Mouse (Mus musculus) MEL (cell line): ENCODE measurements at regions not wholly inside any gene's neighbourhood (a gene's known extent, or its start where the extent isn't known, plus 50 kb on each side); places are given as distances from the start of the nearest gene placed in this dataset.

Source experiments
- DNase-seq: peaks from one replicate; pipeline ENCODE4 v3.0.0; 2011; ENCODE audit warnings: low read depth, low spot score
- H3K27ac ChIP-seq: 2 replicates; pipeline ENCODE4 v1.5.1; 2012; ENCODE audit warnings: low read depth, mild to moderate bottlenecking, control low read depth, low read length, moderate library complexity; ENCODE audit not compliant: control insufficient read depth
- H3K27me3 ChIP-seq, 2 experiments: fragments of 150-350 bp in 1 of 2; sonication (generic) in 1 of 2; 2 replicates each; pipeline ENCODE4 v1.6.1; 2012; ENCODE audit warnings: low read length in 2 of 2, mild to moderate bottlenecking in 2 of 2, improper control_type of control experiment in 1 of 2, moderate library complexity in 1 of 2; ENCODE audit not compliant: insufficient read depth in 2 of 2, control insufficient read depth in 1 of 2
- H3K36me3 ChIP-seq, 2 experiments: 2 replicates each; pipeline ENCODE4 v1.6.1; 2012 to 2014; ENCODE audit warnings: low read length in 2 of 2, improper control_type of control experiment in 1 of 2, inconsistent platforms in 1 of 2, mild to moderate bottlenecking in 1 of 2; ENCODE audit not compliant: insufficient read depth in 2 of 2, control insufficient read depth in 1 of 2
- H3K4me1 ChIP-seq, 2 experiments: fragments of 150-350 bp in 1 of 2; sonication (generic) in 1 of 2; 2 replicates each; pipeline ENCODE4 v1.6.1; 2012; ENCODE audit warnings: low read length in 2 of 2, improper control_type of control experiment in 1 of 2, mild to moderate bottlenecking in 1 of 2; ENCODE audit not compliant: insufficient read depth in 2 of 2, control insufficient read depth in 1 of 2
- H3K4me3 ChIP-seq, 2 experiments: fragments of 150-350 bp in 1 of 2; sonication (generic) in 1 of 2; 2 replicates each; pipeline ENCODE4 v1.5.1; 2012; ENCODE audit warnings: low read depth in 2 of 2, low read length in 2 of 2, mild to moderate bottlenecking in 2 of 2, moderate library complexity in 2 of 2, control low read depth in 1 of 2, improper control_type of control experiment in 1 of 2; ENCODE audit not compliant: control insufficient read depth in 1 of 2, insufficient read depth in 1 of 2
- H3K79me2 ChIP-seq: 2 replicates; pipeline ENCODE4 v1.6.1; 2012; ENCODE audit warnings: mild to moderate bottlenecking, low read length, moderate library complexity; ENCODE audit not compliant: control insufficient read depth, poor library complexity, insufficient read depth
- H3K9ac ChIP-seq: 2 replicates; pipeline ENCODE4 v1.6.1; 2012; ENCODE audit warnings: low read depth, mild to moderate bottlenecking, control low read depth, low read length, moderate library complexity; ENCODE audit not compliant: control insufficient read depth, poor library complexity, severe bottlenecking
- H3K9me3 ChIP-seq: fragments of 150-350 bp; sonication (generic); replicated peaks from 2 replicates; pipeline ENCODE4 v1.6.1; 2012; ENCODE audit warnings: mild to moderate bottlenecking, low read length, improper control_type of control experiment, moderate library complexity; ENCODE audit not compliant: insufficient read depth
- BHLHE40 ChIP-seq: IDR thresholded peaks from 2 replicates; pipeline ENCODE4 v1.6.1; 2012; ENCODE audit warnings: low read depth, mild to moderate bottlenecking, inconsistent platforms, low read length, improper control_type of control experiment, borderline replicate concordance
- CHD1 ChIP-seq: IDR thresholded peaks from 2 replicates; pipeline ENCODE4 v1.6.1; 2012; ENCODE audit warnings: low read depth, mild to moderate bottlenecking, inconsistent platforms, low read length, improper control_type of control experiment
- CTCF ChIP-seq, 3 experiments: IDR thresholded peaks in 2 of 3; conservative IDR thresholded peaks in 1 of 3; 2 replicates each; pipeline ENCODE4 v1.5.1; 2011 to 2012; ENCODE audit warnings: low read length in 3 of 3, low read depth in 2 of 3, mild to moderate bottlenecking in 2 of 3, improper control_type of control experiment in 1 of 3, inconsistent platforms in 1 of 3, mixed read lengths in 1 of 3, moderate library complexity in 1 of 3; ENCODE audit not compliant: control insufficient read depth in 1 of 3, insufficient read depth in 1 of 3, poor library complexity in 1 of 3, severe bottlenecking in 1 of 3
- E2F4 ChIP-seq: IDR thresholded peaks from 2 replicates; pipeline ENCODE4 v1.6.1; 2011; ENCODE audit warnings: low read depth, low read length, improper control_type of control experiment, borderline replicate concordance
- ELF1 ChIP-seq: IDR thresholded peaks from 2 replicates; pipeline ENCODE4 v1.6.1; 2014; ENCODE audit warnings: low read depth, mild to moderate bottlenecking, inconsistent platforms, low read length, improper control_type of control experiment, moderate library complexity
- ETS1 ChIP-seq: IDR thresholded peaks from 2 replicates; pipeline ENCODE4 v1.6.1; 2012; ENCODE audit warnings: low read depth, mild to moderate bottlenecking, inconsistent platforms, low read length, improper control_type of control experiment, moderate library complexity
- GATA1 ChIP-seq: IDR thresholded peaks from 2 replicates; pipeline ENCODE4 v1.6.1; 2011; ENCODE audit warnings: low read depth, low read length, improper control_type of control experiment
- HCFC1 ChIP-seq: IDR thresholded peaks from 2 replicates; pipeline ENCODE4 v1.6.1; 2012; ENCODE audit warnings: low read depth, mild to moderate bottlenecking, inconsistent platforms, low read length, improper control_type of control experiment, moderate library complexity
- JUND ChIP-seq: IDR thresholded peaks from 2 replicates; pipeline ENCODE4 v1.6.1; 2011; ENCODE audit warnings: low read depth, mild to moderate bottlenecking, improper control_type of control experiment, low read length
- MAFK ChIP-seq: IDR thresholded peaks from 2 replicates; pipeline ENCODE4 v1.6.1; 2011; ENCODE audit warnings: low read depth, mild to moderate bottlenecking, low read length, improper control_type of control experiment, borderline replicate concordance
- MAX ChIP-seq: IDR thresholded peaks from 2 replicates; pipeline ENCODE4 v1.6.1; 2011; ENCODE audit warnings: low read length, improper control_type of control experiment
- MAZ ChIP-seq: IDR thresholded peaks from 2 replicates; pipeline ENCODE4 v1.6.1; 2012; ENCODE audit warnings: low read depth, mild to moderate bottlenecking, inconsistent platforms, low read length, improper control_type of control experiment
- MEF2A ChIP-seq: IDR thresholded peaks from 2 replicates; pipeline ENCODE4 v1.6.1; 2014; ENCODE audit warnings: low read depth, mild to moderate bottlenecking, inconsistent platforms, low read length, improper control_type of control experiment; ENCODE audit not compliant: poor library complexity, insufficient replicate concordance, severe bottlenecking; ENCODE audit errors: extremely low read depth
- MXI1 ChIP-seq: IDR thresholded peaks from 2 replicates; pipeline ENCODE4 v1.6.1; 2011; ENCODE audit warnings: mild to moderate bottlenecking, low read depth, low read length, improper control_type of control experiment
- MYB ChIP-seq: IDR thresholded peaks from 2 replicates; pipeline ENCODE4 v1.6.1; 2011; ENCODE audit warnings: mild to moderate bottlenecking, low read depth, low read length, improper control_type of control experiment
- MYC ChIP-seq: IDR thresholded peaks from 2 replicates; pipeline ENCODE4 v1.6.1; 2011; ENCODE audit warnings: low read depth, mild to moderate bottlenecking, low read length, improper control_type of control experiment, moderate library complexity
- NELFE ChIP-seq: IDR thresholded peaks from 2 replicates; pipeline ENCODE4 v1.6.1; 2011; ENCODE audit warnings: low read depth, low read length, improper control_type of control experiment
- NRF1 ChIP-seq: IDR thresholded peaks from 2 replicates; pipeline ENCODE4 v1.6.1; 2014; ENCODE audit warnings: low read depth, mild to moderate bottlenecking, inconsistent platforms, low read length, improper control_type of control experiment, moderate library complexity; ENCODE audit not compliant: poor library complexity, insufficient read depth, severe bottlenecking
- POLR2AphosphoS5 ChIP-seq: IDR thresholded peaks from 2 replicates; pipeline ENCODE4 v1.6.1; 2012; ENCODE audit warnings: low read depth, borderline replicate concordance, mild to moderate bottlenecking, inconsistent platforms, low read length, moderate library complexity, mixed read lengths
- SIN3A ChIP-seq: IDR thresholded peaks from 2 replicates; pipeline ENCODE4 v1.6.1; 2012; ENCODE audit warnings: low read length, improper control_type of control experiment, inconsistent platforms
- TAL1 ChIP-seq: IDR thresholded peaks from 2 replicates; pipeline ENCODE4 v1.6.1; 2012; ENCODE audit warnings: mild to moderate bottlenecking, inconsistent platforms, low read length, moderate library complexity, mixed read lengths
- TBP ChIP-seq: IDR thresholded peaks from 2 replicates; pipeline ENCODE4 v1.8.0; 2011; ENCODE audit warnings: low read depth, low read length, improper control_type of control experiment
- UBTF ChIP-seq: IDR thresholded peaks from 2 replicates; pipeline ENCODE4 v1.6.1; 2012; ENCODE audit warnings: low read depth, mild to moderate bottlenecking, inconsistent platforms, low read length, improper control_type of control experiment, moderate library complexity, borderline replicate concordance; ENCODE audit not compliant: insufficient read depth
- ZC3H11A ChIP-seq: IDR thresholded peaks from 2 replicates; pipeline ENCODE4 v1.6.1; 2012; ENCODE audit warnings: low read depth, mild to moderate bottlenecking, inconsistent platforms, low read length, improper control_type of control experiment

DNA sequence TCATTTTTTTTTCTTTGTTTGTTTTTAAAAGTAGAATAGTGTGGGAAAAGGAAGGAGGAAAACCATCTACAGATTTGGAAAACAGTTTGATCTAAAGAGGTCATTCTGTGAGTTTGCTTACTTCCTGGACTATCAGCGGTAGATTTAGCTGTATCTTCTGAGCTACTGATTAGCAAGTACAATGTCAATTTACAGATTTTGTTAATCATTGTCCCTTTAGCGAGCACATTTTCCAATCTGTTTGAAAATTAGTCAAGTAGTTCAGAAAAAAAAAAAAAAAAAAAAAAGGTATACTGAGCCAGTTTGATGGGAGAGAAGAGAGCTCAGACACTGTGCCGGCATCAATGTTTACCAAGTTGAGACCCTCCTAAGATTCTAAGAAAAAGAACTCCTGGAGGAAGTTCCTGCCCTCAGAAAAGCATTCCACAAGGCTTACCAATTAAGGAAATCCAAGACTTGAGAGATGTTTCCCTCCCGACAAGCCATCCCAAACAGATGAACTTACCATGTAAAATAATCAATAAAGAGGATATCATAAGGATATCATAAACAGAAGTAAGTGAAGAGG lies 212.3 kb upstream of the Cited2 start:
- DNase-seq = no peak

GRCm38 (mm10) chr10:17511779-17512335 lies 211.2 kb upstream of the Cited2 start:
- DNase-seq = no peak

More for the DNA sequence above, 212.3 kb upstream of the Cited2 start:
- H3K4me3 ChIP-seq = no peak overlapping the region
- H3K27me3 ChIP-seq = no peaks in the 10 kb centered on the region
- no peak for TF ChIP-seq POLR2AphosphoS5
- no peak for TF ChIP-seq MYB
- no peak for TF ChIP-seq TAL1
- TF ChIP-seq MYC = no peak
- no peak for TF ChIP-seq MAX
- TF ChIP-seq TBP = no peak
- no peak for TF ChIP-seq ELF1
- no peak for TF ChIP-seq CTCF (IDR thresholded peaks at IDR 0.05 in 2 of 3, conservative IDR thresholded peaks at IDR 0.05 in 1 of 3; ENCODE audit: control insufficient read depth in 1 of 3, insufficient read depth in 1 of 3, low read depth in 2 of 3, low read length in 3 of 3, poor library complexity in 1 of 3, severe bottlenecking in 1 of 3)
- no peak for TF ChIP-seq ZC3H11A
- TF ChIP-seq NRF1 = no peak
- TF ChIP-seq HCFC1 = no peak
- TF ChIP-seq MEF2A = no peak
- TF ChIP-seq MAFK = no peak
- no peak for TF ChIP-seq SIN3A
- no peak for TF ChIP-seq ETS1
- H3K9me3 ChIP-seq = no peaks in the 10 kb centered on the region
- no peak overlapping the region for H3K27ac ChIP-seq
- no peaks in the 10 kb centered on the region for H3K36me3 ChIP-seq
- H3K9ac ChIP-seq = no peak overlapping the region
- H3K4me1 ChIP-seq = no peaks in the 10 kb centered on the region
- H3K79me2 ChIP-seq = no peaks in the 10 kb centered on the region

More at GRCm38 (mm10) chr10:17511779-17512335, 211.2 kb upstream of the Cited2 start:
- Histone ChIP-seq H3K4me3 (no peak overlapping the region), H3K79me2 (no peaks in the 10 kb centered on the region), H3K4me1 (no peaks in the 10 kb centered on the region), H3K9me3 (no peaks in the 10 kb centered on the region), H3K27me3 (no peaks in the 10 kb centered on the region), H3K36me3 (no peaks in the 10 kb centered on the region), H3K9ac (no peak overlapping the region), H3K27ac (no peak overlapping the region)
- no peak for TF ChIP-seq E2F4
- no peak for TF ChIP-seq ETS1
- no peak for TF ChIP-seq MAX
- no peak for TF ChIP-seq MAZ
- no peak for TF ChIP-seq GATA1
- no peak for TF ChIP-seq CHD1
- no peak for TF ChIP-seq SIN3A
- no peak for TF ChIP-seq BHLHE40
- no peak for TF ChIP-seq UBTF
- TF ChIP-seq NRF1 = no peak
- no peak for TF ChIP-seq NELFE
- no peak for TF ChIP-seq HCFC1
- TF ChIP-seq CTCF (IDR thresholded peaks at IDR 0.05 in 2 of 3, conservative IDR thresholded peaks at IDR 0.05 in 1 of 3; ENCODE audit: control insufficient read depth in 1 of 3, insufficient read depth in 1 of 3, low read depth in 2 of 3, low read length in 3 of 3, poor library complexity in 1 of 3, severe bottlenecking in 1 of 3) = no peak
- TF ChIP-seq MEF2A = no peak
- no peak for TF ChIP-seq JUND
- no peak for TF ChIP-seq MXI1
- TF ChIP-seq MAFK = no peak
